Mouse (Mus musculus) E14TG2a.4 (cell line): ENCODE measurements around the gene Grin2b.

Experiments used
- CTCF ChIP-seq: conservative IDR thresholded peaks from 2 replicates; pipeline ENCODE4 v1.5.1; 2014; ENCODE audit warnings: low read length
- NANOG ChIP-seq: IDR thresholded peaks from 2 replicates; pipeline ENCODE4 v1.6.1; 2014; ENCODE audit warnings: borderline replicate concordance, low read length, mixed read lengths
- POU5F1 ChIP-seq: IDR thresholded peaks from 2 replicates; pipeline ENCODE4 v1.6.1; 2014; ENCODE audit warnings: low read length, borderline replicate concordance

DNA sequence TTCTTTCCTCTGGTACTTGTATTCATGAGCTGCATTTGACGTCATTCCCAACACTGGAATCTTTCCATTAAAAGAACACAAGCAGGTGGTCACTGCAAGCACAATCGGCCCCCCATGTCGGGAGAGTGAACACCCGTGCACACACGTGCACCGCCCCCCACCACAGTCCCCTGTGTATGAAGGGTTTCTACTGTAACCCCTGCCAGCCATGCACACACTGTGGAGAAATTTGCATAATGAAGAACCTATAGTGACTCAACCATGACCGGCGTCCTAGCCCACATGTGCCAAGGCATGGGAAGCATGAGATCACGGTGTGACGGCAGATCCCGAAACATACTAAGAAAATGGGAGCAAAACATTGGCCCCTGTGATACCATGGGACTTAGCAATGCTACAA, 179.9 kb downstream of the Grin2b start:
- TF ChIP-seq CTCF, result no peak
- no peak for TF ChIP-seq NANOG
- no peak for TF ChIP-seq POU5F1
